Mouse (Mus musculus) CH12F3 (cell line): Measurements from ENCODE around the gene Grip1.

ENCODE experiments used
- in situ Hi-C: fragments of 300-500 bp; cut with MboI; formaldehyde crosslinking; loops from 2 replicates; pipeline ENCODE4 v1.14.3; 2020; ENCODE audit warnings: low sequenced_read_pairs

Grip1 gene

DNA sequence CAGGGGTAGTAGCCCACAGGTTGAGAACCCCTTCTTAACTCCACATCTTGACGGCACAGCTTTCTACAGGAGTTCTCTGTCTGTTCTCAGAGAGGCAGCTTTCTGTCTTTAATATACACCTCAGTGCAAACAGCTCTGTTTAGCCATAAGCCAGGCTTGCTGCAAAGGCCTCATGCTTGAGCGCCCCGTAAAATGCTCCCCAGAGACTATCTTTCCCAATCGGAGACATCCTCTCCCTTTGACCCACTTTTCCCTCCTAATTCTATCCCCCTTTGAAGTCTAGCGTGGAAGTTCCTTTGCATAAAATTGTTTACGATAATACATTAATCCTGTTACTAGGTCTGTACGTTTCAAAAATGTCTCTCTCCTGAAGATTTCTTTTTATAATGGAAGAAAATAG lies 102.7 kb downstream of the Grip1 start:
- in situ Hi-C loops = no loop called here

DNA sequence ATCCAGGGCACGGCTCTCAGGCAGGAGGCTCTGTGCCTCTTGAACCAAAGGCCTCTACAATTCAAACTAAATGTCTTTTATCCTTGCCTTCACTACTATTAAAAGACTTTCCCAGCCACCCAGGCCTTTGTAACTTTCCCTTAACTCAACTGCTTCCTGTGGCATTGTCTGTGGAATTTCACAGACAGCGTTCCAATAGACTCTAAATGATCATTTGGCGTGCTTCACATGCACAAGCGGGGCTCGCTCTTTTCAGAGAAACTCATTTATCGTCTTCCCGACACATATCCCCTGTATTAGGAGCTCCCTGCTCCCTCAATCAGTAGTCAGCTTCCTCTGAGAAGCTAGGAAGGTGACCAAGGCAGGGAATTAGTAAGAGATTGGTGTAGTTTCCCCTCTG lies 104.8 kb downstream of the Grip1 start:
- in situ Hi-C loops = no loop called here

DNA sequence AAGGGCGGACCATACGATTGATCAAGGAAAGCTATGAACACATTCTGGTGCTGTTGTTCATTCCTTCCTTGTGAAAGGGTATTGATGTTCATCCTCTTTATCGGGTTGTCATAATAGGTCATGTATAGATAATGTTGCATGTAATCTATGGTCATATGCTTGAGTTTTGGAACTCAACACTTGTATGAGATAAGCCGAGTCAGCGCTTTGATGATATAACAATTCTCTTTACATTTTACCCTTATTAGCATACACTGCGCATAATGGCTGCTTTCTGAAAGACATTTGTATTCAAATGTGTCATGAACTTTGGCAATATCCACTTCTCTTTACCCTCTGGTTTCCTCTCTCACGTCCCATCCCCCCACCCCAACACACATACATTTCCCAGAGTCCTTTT lies 111.2 kb downstream of the Grip1 start:
- in situ Hi-C loops = no loop called here

DNA sequence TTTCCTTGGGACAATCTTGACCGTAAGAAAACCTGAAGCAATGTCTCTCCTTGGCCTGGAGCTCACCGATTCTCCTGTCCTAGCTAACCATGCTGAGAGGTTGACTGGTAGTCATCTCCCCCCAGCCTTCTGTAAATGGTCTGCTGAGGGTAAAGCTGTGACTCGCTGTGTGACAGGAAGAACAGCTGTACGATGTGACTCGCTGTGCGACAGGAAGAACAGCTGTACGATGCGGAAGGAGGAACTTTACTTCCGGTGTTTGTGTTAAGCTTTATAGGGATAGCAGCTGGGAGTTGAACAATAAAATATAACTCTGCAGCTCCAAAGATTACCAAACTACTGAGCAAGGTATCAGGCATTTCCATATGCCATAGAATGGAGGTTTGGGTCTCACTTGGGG lies 119.5 kb downstream of the Grip1 start:
- in situ Hi-C loops = no loop called here

DNA sequence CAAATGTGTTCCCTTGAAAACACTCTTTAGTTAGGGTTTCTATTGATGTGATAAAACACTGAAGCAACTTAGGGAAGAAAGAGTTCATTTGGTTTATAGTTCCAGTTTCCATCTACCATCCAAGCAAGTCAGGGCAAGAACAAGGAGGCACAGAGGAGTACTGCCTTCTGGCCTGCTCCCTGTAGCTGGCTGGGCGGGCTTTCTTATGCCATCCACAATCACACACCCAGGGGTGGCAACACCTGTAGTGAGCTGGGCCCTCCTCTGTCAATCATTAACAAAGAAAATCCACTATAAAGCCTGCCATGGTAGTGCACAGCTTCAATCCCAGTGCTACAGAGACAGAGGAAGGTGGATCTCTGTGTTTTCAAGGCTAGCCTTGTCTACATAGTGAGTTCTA lies 122.2 kb downstream of the Grip1 start:
- in situ Hi-C loops = no loop called here

DNA sequence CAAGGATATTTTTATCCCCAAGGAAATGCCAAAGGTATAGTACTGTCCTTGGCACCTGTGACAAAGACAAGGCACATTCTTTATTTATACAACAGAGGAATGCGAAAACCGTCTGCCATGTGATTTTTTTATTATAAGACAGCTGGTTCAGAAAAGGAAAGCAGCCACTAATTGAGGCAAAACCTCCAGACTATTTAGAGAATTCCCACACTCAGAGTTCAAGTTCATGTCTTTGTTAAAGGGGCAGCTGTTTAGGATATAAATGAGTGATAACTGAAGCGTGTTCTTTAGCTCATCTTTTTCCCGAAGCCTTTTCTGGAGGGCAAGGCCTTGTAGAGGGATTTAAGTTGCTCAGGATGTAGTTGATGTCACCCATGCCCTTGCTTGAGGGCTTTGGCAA lies 126.4 kb downstream of the Grip1 start:
- in situ Hi-C loops = no loop called here

DNA sequence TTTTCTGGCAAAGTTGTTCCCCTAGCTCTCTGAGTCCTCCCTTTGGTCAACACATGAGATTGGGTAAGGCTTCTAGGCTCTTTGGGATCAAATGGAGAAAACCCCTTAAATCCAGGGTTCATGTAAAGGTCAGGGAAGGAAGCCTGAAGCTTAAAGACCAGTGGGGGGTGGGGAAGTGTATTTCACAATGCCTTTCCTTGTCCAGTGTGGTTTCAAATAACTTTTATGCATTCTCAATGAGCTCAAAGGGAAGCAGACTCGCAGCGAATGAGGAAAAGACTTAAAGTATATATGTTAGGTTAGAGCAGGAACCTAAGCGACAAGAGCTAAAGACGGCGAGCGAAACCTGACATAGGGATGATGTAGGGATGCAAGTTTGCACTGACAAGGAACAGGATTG lies 131.0 kb downstream of the Grip1 start:
- in situ Hi-C loops = no loop called here

DNA sequence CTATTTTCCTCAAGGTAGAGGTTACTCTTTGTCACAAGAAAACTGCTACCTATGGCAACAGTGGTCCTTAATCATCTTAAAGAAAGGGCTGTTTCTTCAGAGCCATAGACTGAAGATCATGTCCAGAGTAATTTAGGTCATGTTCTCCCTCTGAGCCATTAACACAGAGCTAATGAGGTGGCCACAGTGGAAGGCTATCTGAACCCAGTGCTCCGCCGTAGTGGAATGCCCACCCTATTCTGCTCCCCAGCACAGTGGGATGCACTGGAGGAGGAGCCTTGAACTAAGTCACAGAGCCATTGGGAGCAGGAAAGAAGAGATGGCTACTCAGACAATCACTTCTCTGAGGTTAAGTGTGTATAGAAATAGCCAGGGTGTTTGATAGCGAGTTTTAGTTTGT lies 133.3 kb downstream of the Grip1 start:
- in situ Hi-C loops = no loop called here

DNA sequence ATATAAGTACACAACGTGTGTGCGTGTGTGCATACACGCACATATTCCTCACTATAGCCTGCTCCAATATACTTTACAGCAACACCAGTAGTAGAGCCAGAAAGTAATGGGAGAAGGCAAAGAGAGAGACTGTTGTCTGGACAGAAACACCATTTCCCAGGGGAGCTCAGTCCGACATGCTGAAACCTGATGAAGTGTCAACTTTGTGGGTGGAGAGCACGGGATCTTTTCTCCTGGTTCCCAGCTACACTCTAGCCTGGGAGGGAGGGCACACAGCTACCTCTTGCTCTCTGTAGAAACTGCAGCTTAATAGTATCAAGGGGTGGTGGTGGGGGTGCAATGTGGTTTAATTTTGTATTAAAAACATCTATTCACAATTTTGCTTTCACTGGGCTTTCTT lies 143.2 kb downstream of the Grip1 start:
- in situ Hi-C loops = no loop called here

DNA sequence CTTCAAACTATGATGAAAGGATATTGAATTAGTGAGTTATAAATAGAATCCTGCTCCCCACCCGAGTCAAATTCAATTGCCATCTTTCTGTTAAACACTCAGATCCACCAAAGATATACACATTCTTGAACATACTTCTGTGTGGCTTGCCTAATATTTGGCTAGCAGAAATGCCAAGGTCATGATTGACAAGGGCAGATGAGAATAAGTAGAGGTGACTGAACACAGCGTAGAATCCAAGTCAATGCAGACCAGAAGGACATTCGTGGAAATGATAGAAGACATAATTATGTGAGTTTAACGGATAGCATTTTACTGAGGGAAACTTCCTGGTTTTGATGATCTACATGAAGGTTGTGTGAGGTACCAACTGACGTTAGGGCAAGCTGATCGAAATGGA lies 153.9 kb downstream of the Grip1 start:
- in situ Hi-C loops = no loop called here

DNA sequence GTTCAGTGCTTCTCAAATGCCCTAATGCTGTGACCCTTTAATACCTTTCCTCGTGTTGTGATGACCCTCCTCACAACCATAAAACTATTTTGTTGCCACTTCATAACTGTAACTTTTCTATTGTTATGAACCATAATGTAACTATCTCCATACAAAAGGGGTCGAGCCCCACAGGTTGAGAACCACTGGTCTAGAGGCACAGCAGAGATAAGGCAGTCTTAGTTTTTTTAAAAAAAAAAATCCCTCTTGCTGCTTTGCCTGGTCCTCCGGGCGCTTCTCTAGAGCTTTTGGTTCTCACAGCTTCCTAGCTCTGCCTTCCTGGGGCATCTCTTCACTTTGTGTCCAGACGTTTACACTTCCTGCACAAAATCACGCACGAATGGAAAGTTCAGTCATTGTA lies 155.4 kb downstream of the Grip1 start:
- in situ Hi-C loops = no loop called here

DNA sequence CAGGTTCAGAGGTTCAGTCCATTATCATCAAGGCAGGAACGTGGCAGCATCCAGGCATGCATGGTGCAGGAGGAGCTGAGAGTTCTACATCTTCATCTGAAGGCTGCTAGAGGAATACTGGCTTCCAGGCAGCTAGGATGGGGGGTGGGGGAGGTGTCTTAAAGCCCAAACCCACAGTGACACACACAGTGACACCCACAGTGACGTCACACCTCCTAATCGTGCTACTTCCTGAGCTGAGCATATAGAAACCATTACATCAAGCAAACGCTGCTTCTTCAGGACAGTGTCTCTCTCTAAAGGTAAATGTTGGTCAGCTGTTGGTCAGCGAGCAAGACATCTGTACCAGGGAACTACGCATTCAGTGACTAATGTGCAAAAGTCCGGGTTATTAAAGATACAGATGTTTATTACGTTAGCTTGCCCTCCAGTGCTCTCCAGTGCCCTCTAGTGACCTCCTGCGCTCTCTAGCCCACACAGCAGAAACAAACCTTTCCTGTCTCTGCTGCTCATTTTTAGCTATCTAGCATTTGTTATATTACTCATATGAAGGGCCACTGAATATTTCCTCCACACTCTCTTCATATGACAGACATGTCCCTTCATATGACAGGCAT lies 156.8 kb downstream of the Grip1 start:
- in situ Hi-C loops = no loop called here

DNA sequence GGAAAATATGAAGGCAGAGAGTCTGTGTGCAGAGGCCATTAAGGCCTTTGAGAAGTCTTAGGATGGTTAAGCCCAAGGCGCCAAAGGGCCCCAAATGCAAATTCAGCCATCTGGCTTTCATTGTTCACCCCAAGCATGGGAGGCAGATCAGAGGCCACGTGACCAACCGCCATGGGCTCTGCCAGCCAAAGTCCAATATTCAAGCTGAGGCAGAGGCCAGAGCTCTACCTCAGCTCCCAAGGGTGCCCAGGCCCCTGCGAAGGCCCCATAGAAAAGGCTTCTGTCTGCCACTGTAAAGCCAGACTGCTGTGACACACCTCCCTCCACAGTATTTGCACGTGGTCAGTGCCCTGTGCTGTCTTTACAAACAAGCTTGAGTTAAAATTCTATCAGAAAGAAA lies 158.4 kb downstream of the Grip1 start:
- in situ Hi-C loops = no loop called here

DNA sequence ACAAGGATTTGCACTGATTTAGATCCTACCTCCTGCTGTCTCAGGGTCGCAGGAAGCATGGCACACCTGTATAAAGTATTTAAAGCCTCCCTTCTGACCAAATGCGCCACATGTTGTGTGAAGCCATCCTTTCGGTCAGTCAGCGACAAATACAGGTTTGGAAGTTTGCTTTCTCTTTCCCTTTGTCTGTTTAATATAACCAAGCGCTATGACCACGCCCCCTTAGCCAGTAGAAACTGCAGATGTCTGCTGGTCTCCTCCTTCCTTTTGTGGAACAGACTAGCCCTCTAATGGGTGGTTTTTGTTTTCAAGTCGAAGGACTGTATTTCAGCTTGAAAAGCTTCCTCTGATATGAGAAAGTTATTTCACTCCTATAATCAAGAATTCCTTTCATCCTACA lies 161.1 kb downstream of the Grip1 start:
- in situ Hi-C loops = no loop called here

DNA sequence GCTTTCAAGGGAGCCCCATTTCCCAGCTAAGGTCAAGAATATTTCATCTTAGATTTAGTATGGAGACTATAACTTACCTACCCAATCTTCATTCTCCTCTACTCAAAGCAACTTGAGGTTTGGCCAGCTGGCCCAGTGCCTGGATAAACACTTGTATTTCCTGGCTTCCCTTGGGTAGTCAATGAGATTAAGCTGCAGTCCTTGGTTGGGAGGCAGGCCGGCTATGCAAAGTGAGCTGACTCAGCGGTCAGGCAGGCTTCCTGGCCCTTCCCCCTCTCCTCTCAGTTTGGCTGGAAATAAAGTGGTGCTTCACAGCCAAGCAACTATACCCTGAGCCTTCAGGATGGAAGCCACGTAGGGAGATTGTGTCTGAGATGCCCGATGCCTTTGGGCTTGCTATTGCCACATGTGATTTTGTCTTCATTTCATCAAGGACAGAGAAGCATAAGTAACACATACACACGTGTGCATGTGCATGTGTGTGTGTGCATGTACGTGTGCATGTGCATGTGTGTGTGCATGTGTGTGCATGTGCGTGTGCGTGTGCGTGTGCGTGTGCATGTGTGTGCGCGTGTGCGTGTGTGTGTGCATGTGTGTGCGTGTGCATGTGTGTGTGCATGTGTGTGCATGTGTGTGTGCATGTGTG lies 161.7 kb downstream of the Grip1 start:
- in situ Hi-C loops = no loop called here

DNA sequence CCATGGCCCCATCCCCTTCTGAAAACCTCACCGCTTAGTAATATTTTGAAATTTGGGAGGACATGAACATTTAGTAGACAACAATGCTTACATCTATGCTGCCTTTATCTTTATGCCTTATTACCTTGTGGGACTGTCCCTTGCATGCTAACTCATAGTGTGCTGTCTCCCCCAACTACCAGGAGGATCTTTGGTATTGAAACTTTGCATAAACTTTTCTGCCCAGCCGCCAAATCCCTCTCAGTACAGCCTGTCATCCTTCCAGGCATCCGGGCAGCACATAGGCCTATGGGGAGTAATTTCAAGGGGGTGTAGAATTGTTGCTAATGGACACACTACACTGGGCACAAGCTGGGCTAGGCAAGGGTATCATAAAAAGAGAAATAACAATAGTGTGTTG lies 162.4 kb downstream of the Grip1 start:
- in situ Hi-C loops = no loop called here

DNA sequence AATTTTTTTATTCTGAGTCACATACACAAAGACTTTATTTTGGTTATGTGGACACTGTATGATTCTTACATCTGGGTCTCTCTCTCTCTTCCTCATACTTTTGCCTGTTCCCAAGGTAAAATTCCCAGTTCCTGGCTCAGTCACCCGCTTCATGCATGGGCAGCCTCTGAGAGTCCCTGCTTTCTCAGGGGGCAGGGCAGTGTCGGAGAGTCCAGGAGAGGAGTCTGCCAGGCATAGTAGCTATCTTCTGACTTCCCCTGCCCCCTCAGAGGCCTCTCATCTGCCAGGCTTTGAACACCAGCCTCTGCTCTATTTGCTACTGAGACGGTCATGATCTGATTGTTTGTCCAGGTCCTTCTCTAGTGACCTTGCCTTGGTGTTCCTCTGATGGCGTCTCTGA lies 175.0 kb downstream of the Grip1 start:
- in situ Hi-C loops = no loop called here

DNA sequence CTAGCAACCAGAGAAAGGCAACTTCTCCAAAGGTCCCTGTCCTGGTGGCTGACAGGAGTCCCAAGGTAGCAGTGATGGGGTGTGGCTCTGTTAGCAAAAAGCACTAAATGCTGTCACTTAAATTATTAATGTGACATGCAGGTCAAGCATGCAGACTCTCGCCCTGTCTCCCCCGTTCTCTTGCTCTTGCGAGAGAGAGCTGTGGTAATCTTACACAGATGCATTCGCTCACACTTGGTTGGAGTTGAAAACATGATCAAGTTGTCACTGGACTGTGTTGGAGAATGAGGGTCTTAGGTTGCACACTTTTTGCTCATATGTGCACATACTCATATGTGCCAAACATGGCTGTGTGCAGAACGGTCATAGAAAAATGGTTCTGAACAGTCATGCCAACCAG lies 176.8 kb downstream of the Grip1 start:
- in situ Hi-C loops = no loop called here

DNA sequence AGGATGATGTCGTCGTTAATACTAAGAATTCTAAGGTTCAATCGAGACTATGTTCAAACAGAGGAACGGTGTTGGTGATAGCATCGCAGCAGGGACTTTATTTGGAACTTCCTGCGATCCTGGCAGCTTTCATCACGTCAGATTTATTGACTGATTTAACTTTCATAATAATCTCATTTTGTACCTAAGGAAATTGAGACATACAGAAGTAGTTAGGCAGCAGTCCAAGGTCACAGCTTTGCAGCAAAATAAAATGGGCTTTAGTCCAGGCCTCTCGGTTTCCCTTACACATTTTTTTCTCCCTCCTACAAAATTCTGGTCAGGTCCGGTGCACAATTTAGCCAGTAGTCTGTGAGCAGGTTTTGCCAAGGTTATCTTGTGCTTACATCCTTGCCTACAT lies 178.3 kb downstream of the Grip1 start:
- in situ Hi-C loops = no loop called here

DNA sequence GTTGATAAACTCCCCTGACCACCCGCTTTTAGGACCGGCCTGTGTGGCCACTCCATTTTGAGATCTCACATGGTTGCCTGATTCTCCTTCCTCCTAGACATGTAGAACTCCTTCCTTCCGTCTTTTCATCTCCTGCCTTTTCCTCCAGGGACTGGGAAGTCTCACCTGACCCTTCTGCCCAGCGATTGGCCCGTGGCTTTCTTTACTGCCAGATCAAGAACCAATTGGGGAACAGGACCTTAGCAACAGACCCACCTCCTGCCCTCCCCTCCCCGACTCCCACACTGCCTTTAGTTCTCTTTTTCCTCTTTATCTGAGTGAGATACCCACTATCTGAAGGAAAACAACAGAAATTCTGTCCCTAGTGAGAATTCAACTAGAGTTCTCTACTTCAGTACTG lies 180.9 kb downstream of the Grip1 start:
- in situ Hi-C loops = no loop called here

DNA sequence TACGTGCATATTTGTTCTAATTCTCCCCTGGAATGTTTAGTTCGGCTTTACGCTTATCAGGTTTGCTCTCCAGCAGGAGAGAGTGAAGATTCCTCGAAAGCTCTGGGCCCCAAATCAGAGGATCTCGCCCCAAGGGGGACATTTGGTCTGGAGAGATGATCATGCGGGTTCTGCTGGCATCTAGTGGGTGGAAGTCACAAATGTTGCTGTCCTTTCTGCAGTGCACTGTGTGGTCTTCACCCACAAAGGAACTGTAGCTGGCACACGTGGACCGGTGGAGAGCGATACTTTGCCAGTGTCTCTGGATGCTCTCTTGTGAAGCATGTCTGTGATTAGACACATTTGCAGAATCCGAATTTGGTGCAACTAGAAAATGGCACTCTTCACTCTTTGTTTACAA lies 186.9 kb downstream of the Grip1 start:
- in situ Hi-C loops = no loop called here

DNA sequence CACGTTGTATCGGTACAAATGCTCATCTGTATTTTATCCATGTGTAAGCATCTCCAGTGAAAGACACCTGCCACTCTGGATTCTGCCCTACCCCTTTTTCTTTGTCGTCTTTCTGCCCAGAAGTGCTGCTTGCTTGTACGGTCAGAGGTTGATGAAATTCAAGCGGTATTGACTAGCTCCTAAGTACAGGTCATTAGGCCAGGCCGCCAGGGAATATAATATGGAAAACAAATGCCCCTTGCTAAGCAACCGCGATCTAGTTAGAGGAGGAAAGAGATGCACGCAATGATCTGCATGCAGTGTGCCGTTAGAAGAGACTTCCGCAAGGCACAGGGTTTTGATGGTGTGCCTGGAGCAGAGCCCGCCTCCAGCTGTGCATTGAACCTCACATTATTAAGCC lies 187.4 kb downstream of the Grip1 start:
- in situ Hi-C loops = no loop called here

DNA sequence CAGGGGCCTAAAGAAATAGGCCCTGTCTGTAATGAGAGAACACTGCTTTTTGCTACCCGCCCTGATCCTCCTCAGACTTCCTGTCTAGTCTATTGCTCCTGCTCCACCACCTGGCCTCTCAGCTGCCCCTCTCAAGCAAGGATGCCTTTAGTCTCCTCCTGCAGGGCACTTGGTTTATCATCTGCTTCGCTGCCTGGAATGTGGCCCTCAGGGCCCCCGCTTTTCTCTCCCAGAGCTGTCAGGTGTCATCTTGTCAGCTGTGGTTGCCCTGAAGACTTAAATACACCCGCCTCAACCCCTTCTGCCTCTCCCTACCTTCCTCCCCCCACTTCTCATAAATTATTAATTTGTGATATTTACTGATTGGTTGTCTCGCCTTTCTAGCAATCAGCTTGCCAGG lies 190.7 kb downstream of the Grip1 start:
- in situ Hi-C loops = no loop called here
